Mouse (Mus musculus): Measurements from ENCODE around the gene Pde10a. TPM values are rescaled to one million over a fixed set of nuclear protein-coding genes. Genes with fewer than 3 reads are reported as not detected.

Pde10a gene
- polyA plus RNA-seq, 1 experiment: 0.59 TPM

- no peak for TF ChIP-seq GATA1 (IDR thresholded peaks at IDR 0.05; ENCODE audit: low read length)
These were observed 451.6 kb downstream of the Pde10a start for GRCm38 (mm10) chr17:8976745-8977144.

- TF ChIP-seq GATA1 (IDR thresholded peaks at IDR 0.05; ENCODE audit: low read length): no peak
These were observed 452.1 kb downstream of the Pde10a start for GRCm38 (mm10) chr17:8977271-8977670.

- no peak for TF ChIP-seq GATA1 (IDR thresholded peaks at IDR 0.05; ENCODE audit: low read length)
These were observed 458.4 kb downstream of the Pde10a start for GRCm38 (mm10) chr17:8983576-8983975.

- no peak for TF ChIP-seq GATA1 (IDR thresholded peaks at IDR 0.05; ENCODE audit: low read length)
These were observed 460.5 kb downstream of the Pde10a start for GRCm38 (mm10) chr17:8985714-8986113.

- no peak for TF ChIP-seq GATA1 (IDR thresholded peaks at IDR 0.05; ENCODE audit: low read length)
These were observed 461.4 kb downstream of the Pde10a start for GRCm38 (mm10) chr17:8986551-8986950.

- no peak for TF ChIP-seq GATA1 (IDR thresholded peaks at IDR 0.05; ENCODE audit: low read length)
These were observed 462.2 kb downstream of the Pde10a start for GRCm38 (mm10) chr17:8987369-8987768.

- no peak for TF ChIP-seq GATA1 (IDR thresholded peaks at IDR 0.05; ENCODE audit: low read length)
These were observed 463.1 kb downstream of the Pde10a start, which contains the start of gene 1700010I14Rik for GRCm38 (mm10) chr17:8988119-8988807. Gene 1700010I14Rik (plus strand): TSS chr17:8988333.

- TF ChIP-seq GATA1 (IDR thresholded peaks at IDR 0.05; ENCODE audit: low read length): no peak
These were observed 466.0 kb downstream of the Pde10a start for GRCm38 (mm10) chr17:8991160-8991559.

- no peak for TF ChIP-seq GATA1 (IDR thresholded peaks at IDR 0.05; ENCODE audit: low read length)
These were observed 470.2 kb downstream of the Pde10a start for GRCm38 (mm10) chr17:8995344-8995743.

GRCm38 (mm10) chr17:9002438-9002837 is 477.3 kb downstream of the Pde10a start:
- TF ChIP-seq GATA1 (IDR thresholded peaks at IDR 0.05; ENCODE audit: low read length): no peak

GRCm38 (mm10) chr17:9004516-9004915 is 479.3 kb downstream of the Pde10a start:
- TF ChIP-seq GATA1 (IDR thresholded peaks at IDR 0.05; ENCODE audit: low read length): no peak

- no peak for TF ChIP-seq GATA1 (IDR thresholded peaks at IDR 0.05; ENCODE audit: low read length)
These were observed 498.2 kb downstream of the Pde10a start for GRCm38 (mm10) chr17:9023198-9023942.

GRCm38 (mm10) chr17:9030181-9030580 is 505.0 kb downstream of the Pde10a start:
- no peak for TF ChIP-seq GATA1 (IDR thresholded peaks at IDR 0.05; ENCODE audit: low read length)

GRCm38 (mm10) chr17:9031241-9032141 is 506.3 kb downstream of the Pde10a start:
- no peak for TF ChIP-seq GATA1 (IDR thresholded peaks at IDR 0.05; ENCODE audit: low read length)

GRCm38 (mm10) chr17:9032362-9033044 is 507.3 kb downstream of the Pde10a start:
- TF ChIP-seq GATA1 (IDR thresholded peaks at IDR 0.05; ENCODE audit: low read length): no peak
